Mouse (Mus musculus) hindbrain, embryonic 16.5 days (tissue): ENCODE measurements at regions not wholly inside any gene's neighbourhood (a gene's known extent, or its start where the extent isn't known, plus 50 kb on each side); places are given as distances from the start of the nearest gene placed in this dataset.

ENCODE experiments used
- ATAC-seq: fragments of 200-750 bp; cut with Nextera tagmentation; 2 replicates; pipeline ENCODE4 v1.8.0; 2017; ENCODE audit warnings: moderate TSS enrichment, moderate library complexity
- H3K27ac ChIP-seq: fragments of 300-500 bp; sonication (generic); 2 replicates; pipeline ENCODE4 v1.5.1; 2014; ENCODE audit warnings: low read depth, mild to moderate bottlenecking, control low read depth, low read length, moderate library complexity
- H3K27me3 ChIP-seq: fragments of 300-500 bp; sonication (generic); replicated peaks from 2 replicates; pipeline ENCODE4 v1.6.1; 2014; ENCODE audit warnings: low read length; ENCODE audit not compliant: control insufficient read depth, insufficient read depth
- H3K36me3 ChIP-seq: fragments of 300-500 bp; sonication (generic); 2 replicates; pipeline ENCODE4 v1.6.1; 2014; ENCODE audit warnings: mild to moderate bottlenecking, low read length, moderate library complexity, mixed read lengths; ENCODE audit not compliant: control insufficient read depth, insufficient read depth
- H3K4me1 ChIP-seq: fragments of 300-500 bp; sonication (generic); 2 replicates; pipeline ENCODE4 v1.6.1; 2014; ENCODE audit warnings: low read depth, low read length; ENCODE audit not compliant: control insufficient read depth, insufficient read depth
- H3K4me2 ChIP-seq: fragments of 300-500 bp; sonication (generic); 2 replicates; pipeline ENCODE4 v1.6.1; 2014; ENCODE audit warnings: mild to moderate bottlenecking, low read length, control low read depth, moderate library complexity
- H3K4me3 ChIP-seq: fragments of 300-500 bp; sonication (generic); 2 replicates; pipeline ENCODE4 v1.5.1; 2014; ENCODE audit warnings: mild to moderate bottlenecking, low read length, control low read depth, moderate library complexity
- H3K9ac ChIP-seq: fragments of 300-500 bp; sonication (generic); 2 replicates; pipeline ENCODE4 v1.6.1; 2014; ENCODE audit warnings: low read depth, mild to moderate bottlenecking, control low read depth, low read length, moderate library complexity
- H3K9me3 ChIP-seq: fragments of 300-500 bp; sonication (generic); 2 replicates; pipeline ENCODE4 v1.6.1; 2014; ENCODE audit warnings: mild to moderate bottlenecking, low read length, moderate library complexity; ENCODE audit not compliant: control insufficient read depth
- WGBS: fragments of 180-500 bp; shearing (Covaris S2); extraction: QIAGEN DNeasy Blood & Tissue Kit; methylation state at CpG from one replicate; pipeline ENCODE4 v1.1.7; 2014; 5-methylcytosine and 5-hydroxymethylcytosine counted together

GRCm38 (mm10) chr8:60825676-60826442, 64.4 kb upstream of the Hpf1 start:
- H3K27ac ChIP-seq: no peak overlapping the region
- ATAC-seq: no peak
- no peaks in the 10 kb centered on the region for H3K9me3 ChIP-seq
- H3K4me2 ChIP-seq: no peak overlapping the region
- H3K4me1 ChIP-seq: no peaks in the 10 kb centered on the region
- WGBS: 47% methylated on average over 11 of the region's 11 CpGs
- H3K27me3 ChIP-seq: no peaks in the 10 kb centered on the region
- no peak overlapping the region for H3K9ac ChIP-seq
- no peaks in the 10 kb centered on the region for H3K36me3 ChIP-seq
- H3K4me3 ChIP-seq: no peak overlapping the region

DNA sequence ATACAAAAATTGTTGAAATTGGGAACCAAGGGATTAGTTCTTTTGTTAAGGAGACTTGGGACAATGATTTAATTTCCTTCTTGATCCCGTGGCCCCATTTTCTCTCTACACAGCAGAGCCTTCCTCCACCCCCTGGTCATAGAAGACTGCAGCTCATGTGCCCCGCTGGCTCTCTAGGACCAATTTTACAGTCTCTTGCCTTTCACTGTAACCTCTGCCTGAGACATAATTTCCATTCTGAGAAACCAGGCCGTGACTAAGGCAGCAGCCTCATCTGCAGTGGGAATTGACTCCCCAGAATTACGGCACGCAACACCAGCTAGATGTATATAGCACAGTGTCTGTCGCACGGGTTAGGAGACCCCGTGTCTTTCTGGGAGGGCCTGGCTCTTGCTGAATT, 63.0 kb upstream of the Hpf1 start:
- no peaks in the 10 kb centered on the region for H3K27me3 ChIP-seq
- WGBS: 85% methylated on average over 8 of the region's 8 CpGs
- H3K27ac ChIP-seq: no peak overlapping the region
- no peak overlapping the region for H3K9ac ChIP-seq
- H3K4me2 ChIP-seq: no peak overlapping the region
- no peak overlapping the region for H3K4me3 ChIP-seq
- H3K36me3 ChIP-seq: no peaks in the 10 kb centered on the region
- ATAC-seq: no peak
- H3K4me1 ChIP-seq: no peaks in the 10 kb centered on the region
- no peaks in the 10 kb centered on the region for H3K9me3 ChIP-seq

- Histone ChIP-seq H3K4me2 (no peak overlapping the region), H3K9ac (no peak overlapping the region), H3K27me3 (no peaks in the 10 kb centered on the region), H3K9me3 (no peaks in the 10 kb centered on the region), H3K36me3 (no peaks in the 10 kb centered on the region), H3K4me1 (no peaks in the 10 kb centered on the region), H3K27ac (no peak overlapping the region), H3K4me3 (no peak overlapping the region)
- WGBS: 91% methylated on average over 4 of the region's 4 CpGs
- ATAC-seq: no peak
Measured at GRCm38 (mm10) chr8:60829093-60829492, 61.1 kb upstream of the Hpf1 start.

DNA sequence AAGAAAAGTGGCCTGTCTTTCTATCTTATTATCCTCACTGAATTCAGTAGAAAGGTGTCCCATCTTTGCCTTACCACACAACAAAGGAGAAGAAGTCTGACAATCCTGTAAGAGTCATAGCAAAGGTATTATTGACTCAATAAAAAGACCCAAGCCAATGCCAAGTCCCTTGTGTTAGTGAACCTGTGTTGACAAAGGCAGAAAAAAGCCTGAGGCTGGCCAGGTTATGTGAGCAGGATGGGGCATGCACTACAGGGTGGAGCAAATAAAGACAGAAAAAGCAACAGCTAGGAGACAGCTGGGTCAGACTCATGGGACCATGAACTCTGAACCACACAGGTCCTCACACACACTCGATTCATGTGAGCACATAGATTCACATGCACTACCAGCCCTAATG, 59.7 kb upstream of the Hpf1 start:
- no peaks in the 10 kb centered on the region for H3K36me3 ChIP-seq
- H3K9ac ChIP-seq: no peak overlapping the region
- ATAC-seq: no peak
- WGBS: 83% methylated on average over 1 of the region's 1 CpGs
- no peak overlapping the region for H3K4me2 ChIP-seq
- no peak overlapping the region for H3K4me3 ChIP-seq
- no peak overlapping the region for H3K27ac ChIP-seq
- H3K9me3 ChIP-seq: no peaks in the 10 kb centered on the region
- H3K4me1 ChIP-seq: no peaks in the 10 kb centered on the region
- H3K27me3 ChIP-seq: no peaks in the 10 kb centered on the region

DNA sequence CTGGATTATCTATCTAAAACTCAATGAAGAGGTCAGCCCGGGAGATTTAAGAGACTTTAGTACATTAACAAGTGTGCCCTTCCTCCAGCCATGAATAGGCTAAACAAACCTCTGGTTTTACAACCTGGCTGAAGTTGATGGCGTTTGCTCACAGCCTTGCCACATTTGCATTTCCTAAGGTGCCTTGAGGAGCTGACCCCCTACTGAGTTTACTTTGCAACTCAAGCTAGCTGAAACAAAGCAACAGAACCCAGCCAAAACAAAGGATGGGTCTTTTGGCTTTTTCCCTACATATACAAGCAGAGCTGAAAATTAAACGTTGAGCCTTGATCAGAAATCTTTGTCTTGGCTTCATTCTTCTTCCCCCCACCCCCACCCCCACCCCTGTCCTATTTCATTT, 51.7 kb upstream of the Hpf1 start:
- no peaks in the 10 kb centered on the region for H3K36me3 ChIP-seq
- no peak overlapping the region for H3K4me3 ChIP-seq
- H3K4me2 ChIP-seq: no peak overlapping the region
- no peak overlapping the region for H3K27ac ChIP-seq
- ATAC-seq: no peak
- no peaks in the 10 kb centered on the region for H3K4me1 ChIP-seq
- WGBS: 13% methylated on average over 3 of the region's 3 CpGs
- H3K9me3 ChIP-seq: no peaks in the 10 kb centered on the region
- H3K9ac ChIP-seq: no peak overlapping the region
- H3K27me3 ChIP-seq: no peaks in the 10 kb centered on the region
